Mouse (Mus musculus) cerebellum, postnatal 36 days (tissue): ENCODE data around the gene Rsph9.
A peak's percentile ranks its signal among the peaks of the same experiment; 100 is the strongest.

Source experiments
- DNase-seq, 2 experiments: peaks; one replicate each; pipeline ENCODE4 v3.0.0; 2021 to 2022; ENCODE audit warnings: mixed read lengths in 2 of 2

Rsph9 gene

GRCm38 (mm10) chr17:46098525-46098924, 45.5 kb downstream of the Rsph9 start:
- DNase-seq: no peak

GRCm38 (mm10) chr17:46091899-46092298, 52.1 kb downstream of the Rsph9 start:
- DNase-seq: no peak

GRCm38 (mm10) chr17:46091351-46091750, 52.7 kb downstream of the Rsph9 start:
- no peak for DNase-seq

- no peak for DNase-seq
Measured at GRCm38 (mm10) chr17:46086341-46086870, 57.6 kb downstream of the Rsph9 start.

GRCm38 (mm10) chr17:46084091-46084501, 59.9 kb downstream of the Rsph9 start:
- peak; percentile 14 to 52 for DNase-seq

GRCm38 (mm10) chr17:46083381-46083780, 60.6 kb downstream of the Rsph9 start:
- DNase-seq: no peak

- DNase-seq: no peak
Measured at GRCm38 (mm10) chr17:46081657-46082056, 62.4 kb downstream of the Rsph9 start.

- no peak for DNase-seq
Measured at GRCm38 (mm10) chr17:46081042-46081441, 63.0 kb downstream of the Rsph9 start.

GRCm38 (mm10) chr17:46080388-46080787, 63.6 kb downstream of the Rsph9 start:
- DNase-seq: no peak

GRCm38 (mm10) chr17:46079037-46079436, 65.0 kb downstream of the Rsph9 start:
- DNase-seq: no peak

- DNase-seq: no peak
Measured at GRCm38 (mm10) chr17:46077921-46078534, 66.0 kb downstream of the Rsph9 start.

GRCm38 (mm10) chr17:46076260-46076551, 67.8 kb downstream of the Rsph9 start:
- no peak for DNase-seq

- DNase-seq: no peak
Measured at GRCm38 (mm10) chr17:46075551-46076259, 68.3 kb downstream of the Rsph9 start.

GRCm38 (mm10) chr17:46075116-46075485, 68.9 kb downstream of the Rsph9 start:
- no peak for DNase-seq

- no peak for DNase-seq
Measured at GRCm38 (mm10) chr17:46074398-46075115, 69.5 kb downstream of the Rsph9 start.

- DNase-seq: peak; percentile 27 to 43
Measured at GRCm38 (mm10) chr17:46073730-46074301, 70.2 kb downstream of the Rsph9 start.
